Mouse (Mus musculus): ENCODE data around the gene Lrrn3. TPM values are rescaled to one million over a fixed set of nuclear protein-coding genes. Genes with fewer than 3 reads are reported as not detected.

Gene Lrrn3
- polyA plus RNA-seq, 1 experiment = 0.13 TPM

DNA sequence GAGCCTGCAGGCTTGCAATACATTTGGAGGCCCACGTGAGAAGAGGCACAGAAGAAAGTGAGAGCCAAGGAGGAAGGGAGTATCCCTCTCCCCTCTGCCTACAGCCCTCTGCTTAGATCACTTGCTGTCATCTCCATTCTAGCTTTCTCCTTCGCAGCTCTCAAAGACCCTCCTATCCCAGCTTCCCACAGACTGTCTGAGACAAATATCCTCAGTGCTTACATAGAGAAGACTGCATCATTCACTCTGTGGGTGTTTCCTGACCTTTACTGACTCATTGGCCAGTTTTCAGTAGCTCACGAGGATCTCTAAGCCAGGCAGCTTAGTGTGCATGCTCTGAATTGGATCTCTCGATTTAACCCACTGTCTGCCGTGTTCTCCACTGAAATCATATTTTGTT lies 32.7 kb upstream of the Lrrn3 start:
- Histone ChIP-seq H3K36me3 (ENCODE audit: control insufficient read depth, insufficient read depth) (no peaks in the 10 kb centered on the region), H3K4me2 (ENCODE audit: low read depth) (no peak overlapping the region), H3K4me3 (no peak overlapping the region), H3K27me3 (ENCODE audit: control insufficient read depth, insufficient read depth, insufficient read length) (no peaks in the 10 kb centered on the region), H3K79me2 (ENCODE audit: control insufficient read depth, insufficient read depth) (no peaks in the 10 kb centered on the region), H3ac (ENCODE audit: control insufficient read depth, insufficient read length) (no peak overlapping the region)
- no peak for TF ChIP-seq TCF12 (IDR thresholded peaks at IDR 0.05; ENCODE audit: insufficient read depth, poor library complexity, severe bottlenecking)
- TF ChIP-seq MYOG (IDR thresholded peaks at IDR 0.05; ENCODE audit: control insufficient read depth in 1 of 3, insufficient read depth in 1 of 3, insufficient read length in 2 of 3, low read depth in 2 of 3) = no peak
- no peak for TF ChIP-seq CEBPB (IDR thresholded peaks at IDR 0.05; ENCODE audit: insufficient read depth, poor library complexity, severe bottlenecking)
- TF ChIP-seq MYOD1 (IDR thresholded peaks at IDR 0.05; ENCODE audit: control insufficient read depth in 1 of 3, insufficient read length in 2 of 3, low read depth in 2 of 3) = no peak
- TF ChIP-seq USF1 (IDR thresholded peaks at IDR 0.05; ENCODE audit: low read depth) = no peak
- no peak for TF ChIP-seq TCF3 (IDR thresholded peaks at IDR 0.05; ENCODE audit: insufficient read length, low read depth)
- TF ChIP-seq MAX (IDR thresholded peaks at IDR 0.05; ENCODE audit: low read depth) = no peak
- TF ChIP-seq SRF (IDR thresholded peaks at IDR 0.05; ENCODE audit: control insufficient read depth, insufficient read length, low read depth) = no peak
- no peak for TF ChIP-seq POLR2A (IDR thresholded peaks at IDR 0.05; ENCODE audit: insufficient read length, low read depth)
- TF ChIP-seq E2F4 (IDR thresholded peaks at IDR 0.05; ENCODE audit: insufficient read depth) = no peak
- TF ChIP-seq REST (IDR thresholded peaks at IDR 0.05; ENCODE audit: insufficient read depth, insufficient read length) = no peak
- no peak for TF ChIP-seq POLR2AphosphoS2 (IDR thresholded peaks at IDR 0.05; ENCODE audit: insufficient read length, low read depth)

GRCm38 (mm10) chr12:41510588-41510987 lies 24.4 kb upstream of the Lrrn3 start:
- TF ChIP-seq SRF (IDR thresholded peaks at IDR 0.05; ENCODE audit: control insufficient read depth, insufficient read length, low read depth) (no peak), TCF3 (IDR thresholded peaks at IDR 0.05; ENCODE audit: insufficient read length, low read depth) (no peak), POLR2AphosphoS2 (IDR thresholded peaks at IDR 0.05; ENCODE audit: insufficient read length, low read depth) (no peak), REST (IDR thresholded peaks at IDR 0.05; ENCODE audit: insufficient read depth, insufficient read length) (no peak), MAX (IDR thresholded peaks at IDR 0.05; ENCODE audit: low read depth) (no peak), E2F4 (IDR thresholded peaks at IDR 0.05; ENCODE audit: insufficient read depth) (no peak), POLR2A (IDR thresholded peaks at IDR 0.05; ENCODE audit: insufficient read length, low read depth) (no peak), USF1 (IDR thresholded peaks at IDR 0.05; ENCODE audit: low read depth) (no peak), MYOD1 (IDR thresholded peaks at IDR 0.05; ENCODE audit: control insufficient read depth in 1 of 3, insufficient read length in 2 of 3, low read depth in 2 of 3) (no peak), TCF12 (IDR thresholded peaks at IDR 0.05; ENCODE audit: insufficient read depth, poor library complexity, severe bottlenecking) (no peak), CEBPB (IDR thresholded peaks at IDR 0.05; ENCODE audit: insufficient read depth, poor library complexity, severe bottlenecking) (no peak), MYOG (IDR thresholded peaks at IDR 0.05; ENCODE audit: control insufficient read depth in 1 of 3, insufficient read depth in 1 of 3, insufficient read length in 2 of 3, low read depth in 2 of 3) (no peak)
- H3K27me3 ChIP-seq (ENCODE audit: control insufficient read depth, insufficient read depth, insufficient read length) = no peaks in the 10 kb centered on the region

DNA sequence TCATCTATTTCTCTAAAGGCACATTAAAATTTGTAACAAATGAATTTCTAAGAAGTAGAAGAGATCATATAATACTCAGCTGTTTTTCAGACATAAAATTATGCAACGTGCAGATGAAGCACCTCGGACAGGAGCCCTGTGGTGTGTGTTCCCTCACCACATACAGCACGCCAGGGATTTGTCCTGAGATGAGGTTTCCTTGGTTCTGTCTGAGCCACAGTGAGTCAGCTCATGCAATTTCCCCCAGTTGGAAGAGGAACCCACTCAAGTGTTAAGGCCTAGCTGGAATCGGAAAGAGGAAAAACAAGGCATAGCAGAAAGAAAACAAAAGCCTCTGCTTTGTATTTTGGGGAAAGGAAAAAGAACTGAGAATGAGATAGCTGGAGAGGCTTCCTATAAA lies 22.4 kb upstream of the Lrrn3 start:
- no peaks in the 10 kb centered on the region for H3K79me2 ChIP-seq (ENCODE audit: control insufficient read depth, insufficient read depth)
- no peak overlapping the region for H3K4me3 ChIP-seq
- H3ac ChIP-seq (ENCODE audit: control insufficient read depth, insufficient read length) = no peak overlapping the region
- no peaks in the 10 kb centered on the region for H3K36me3 ChIP-seq (ENCODE audit: control insufficient read depth, insufficient read depth)
- TF ChIP-seq POLR2A (IDR thresholded peaks at IDR 0.05; ENCODE audit: insufficient read length, low read depth) = no peak
- TF ChIP-seq CEBPB (IDR thresholded peaks at IDR 0.05; ENCODE audit: insufficient read depth, poor library complexity, severe bottlenecking) = no peak
- TF ChIP-seq MYOG (IDR thresholded peaks at IDR 0.05; ENCODE audit: control insufficient read depth in 1 of 3, insufficient read depth in 1 of 3, insufficient read length in 2 of 3, low read depth in 2 of 3) = no peak
- TF ChIP-seq MAX (IDR thresholded peaks at IDR 0.05; ENCODE audit: low read depth) = no peak
- TF ChIP-seq MYOD1 (IDR thresholded peaks at IDR 0.05; ENCODE audit: control insufficient read depth in 1 of 3, insufficient read length in 2 of 3, low read depth in 2 of 3) = no peak
- TF ChIP-seq USF1 (IDR thresholded peaks at IDR 0.05; ENCODE audit: low read depth) = no peak
- TF ChIP-seq E2F4 (IDR thresholded peaks at IDR 0.05; ENCODE audit: insufficient read depth) = no peak
- no peak for TF ChIP-seq REST (IDR thresholded peaks at IDR 0.05; ENCODE audit: insufficient read depth, insufficient read length)
- TF ChIP-seq TCF12 (IDR thresholded peaks at IDR 0.05; ENCODE audit: insufficient read depth, poor library complexity, severe bottlenecking) = no peak
- no peak for TF ChIP-seq SRF (IDR thresholded peaks at IDR 0.05; ENCODE audit: control insufficient read depth, insufficient read length, low read depth)
- H3K27me3 ChIP-seq (ENCODE audit: control insufficient read depth, insufficient read depth, insufficient read length) = no peaks in the 10 kb centered on the region
- H3K4me2 ChIP-seq (ENCODE audit: low read depth) = no peak overlapping the region

More at GRCm38 (mm10) chr12:41510588-41510987, 24.4 kb upstream of the Lrrn3 start:
- Histone ChIP-seq H3K36me3 (ENCODE audit: control insufficient read depth, insufficient read depth) (no peaks in the 10 kb centered on the region), H3K4me3 (no peak overlapping the region), H3K4me2 (ENCODE audit: low read depth) (no peak overlapping the region), H3K79me2 (ENCODE audit: control insufficient read depth, insufficient read depth) (no peaks in the 10 kb centered on the region), H3ac (ENCODE audit: control insufficient read depth, insufficient read length) (no peak overlapping the region)

- Histone ChIP-seq H3ac (ENCODE audit: control insufficient read depth, insufficient read length) (no peak overlapping the region), H3K4me2 (ENCODE audit: low read depth) (no peak overlapping the region), H3K79me2 (ENCODE audit: control insufficient read depth, insufficient read depth) (no peaks in the 10 kb centered on the region), H3K27me3 (ENCODE audit: control insufficient read depth, insufficient read depth, insufficient read length) (no peaks in the 10 kb centered on the region), H3K4me3 (no peak overlapping the region), H3K36me3 (ENCODE audit: control insufficient read depth, insufficient read depth) (no peaks in the 10 kb centered on the region)
- TF ChIP-seq POLR2AphosphoS2 (IDR thresholded peaks at IDR 0.05; ENCODE audit: insufficient read length, low read depth) (no peak), REST (IDR thresholded peaks at IDR 0.05; ENCODE audit: insufficient read depth, insufficient read length) (no peak), E2F4 (IDR thresholded peaks at IDR 0.05; ENCODE audit: insufficient read depth) (no peak), MAX (IDR thresholded peaks at IDR 0.05; ENCODE audit: low read depth) (no peak), CEBPB (IDR thresholded peaks at IDR 0.05; ENCODE audit: insufficient read depth, poor library complexity, severe bottlenecking) (no peak), TCF12 (IDR thresholded peaks at IDR 0.05; ENCODE audit: insufficient read depth, poor library complexity, severe bottlenecking) (no peak), POLR2A (IDR thresholded peaks at IDR 0.05; ENCODE audit: insufficient read length, low read depth) (no peak), MYOG (IDR thresholded peaks at IDR 0.05; ENCODE audit: control insufficient read depth in 1 of 3, insufficient read depth in 1 of 3, insufficient read length in 2 of 3, low read depth in 2 of 3) (no peak), TCF3 (IDR thresholded peaks at IDR 0.05; ENCODE audit: insufficient read length, low read depth) (no peak), USF1 (IDR thresholded peaks at IDR 0.05; ENCODE audit: low read depth) (no peak), MYOD1 (IDR thresholded peaks at IDR 0.05; ENCODE audit: control insufficient read depth in 1 of 3, insufficient read length in 2 of 3, low read depth in 2 of 3) (no peak), SRF (IDR thresholded peaks at IDR 0.05; ENCODE audit: control insufficient read depth, insufficient read length, low read depth) (no peak)
These were observed 14.0 kb upstream of the Lrrn3 start for GRCm38 (mm10) chr12:41500049-41500820.
